Mouse (Mus musculus) hindbrain, embryonic 14.5 days (tissue): ENCODE results near the gene Lyg1. TPM values are rescaled to one million over a fixed set of nuclear protein-coding genes. Genes with fewer than 3 reads are reported as not detected.
A peak's percentile ranks its signal among the peaks of the same experiment; 100 is the strongest.

Experiments used
- ATAC-seq: fragments of 200-750 bp; cut with Nextera tagmentation; 2 replicates; pipeline ENCODE4 v1.8.0; 2017; ENCODE audit warnings: moderate number of reproducible peaks, mild to moderate bottlenecking, moderate TSS enrichment, moderate library complexity; ENCODE audit not compliant: low FRiP score
- DNase-seq: peaks from one replicate; pipeline ENCODE4 v3.0.0-alpha.2; 2015; ENCODE audit warnings: low spot score
- H3K27ac ChIP-seq: fragments of 300-500 bp; sonication (generic); 2 replicates; pipeline ENCODE4 v1.5.1; 2014; ENCODE audit warnings: mild to moderate bottlenecking, moderate library complexity
- H3K27me3 ChIP-seq: fragments of 300-500 bp; sonication (generic); 2 replicates; pipeline ENCODE4 v1.6.1; 2014; ENCODE audit warnings: mild to moderate bottlenecking, low read length, mixed read lengths; ENCODE audit not compliant: control insufficient read depth, insufficient read depth
- H3K36me3 ChIP-seq: fragments of 300-500 bp; sonication (generic); replicated peaks from 2 replicates; pipeline ENCODE4 v1.6.1; 2014; ENCODE audit not compliant: control insufficient read depth, insufficient read depth
- H3K4me1 ChIP-seq: fragments of 300-500 bp; sonication (generic); replicated peaks from 2 replicates; pipeline ENCODE4 v1.6.1; 2014; ENCODE audit warnings: antibody characterized with exemption, low read length, mixed read lengths; ENCODE audit not compliant: control insufficient read depth, insufficient read depth
- H3K4me2 ChIP-seq: fragments of 300-500 bp; sonication (generic); replicated peaks from 2 replicates; pipeline ENCODE4 v1.6.1; 2014; ENCODE audit warnings: mild to moderate bottlenecking, moderate library complexity
- H3K4me3 ChIP-seq: fragments of 300-500 bp; sonication (generic); replicated peaks from 2 replicates; pipeline ENCODE4 v1.5.1; 2014; ENCODE audit warnings: mild to moderate bottlenecking, low read length
- H3K9ac ChIP-seq: fragments of 300-500 bp; sonication (generic); 2 replicates; pipeline ENCODE4 v1.6.1; 2014
- H3K9me3 ChIP-seq: fragments of 300-500 bp; sonication (generic); 2 replicates; pipeline ENCODE4 v1.6.1; 2016; ENCODE audit warnings: low read length; ENCODE audit not compliant: control insufficient read depth
- WGBS: fragments of 180-500 bp; shearing (Covaris S2); extraction: QIAGEN DNeasy Blood & Tissue Kit; methylation state at CpG from one replicate; pipeline ENCODE4 v1.1.7; 2014; 5-methylcytosine and 5-hydroxymethylcytosine counted together
- polyA plus RNA-seq: library from polyadenylated mRNA; unstranded; fragments of >200 nt; fragmentation: Nextera tagmentation; extraction: Ambion mirVana; gene quantifications from 2 replicates; pipeline ENCODE4 v1.2.1, GENCODE M21; 2014

Gene Lyg1
- polyA plus RNA-seq, 1 experiment from 2014 or later: not detected

DNA sequence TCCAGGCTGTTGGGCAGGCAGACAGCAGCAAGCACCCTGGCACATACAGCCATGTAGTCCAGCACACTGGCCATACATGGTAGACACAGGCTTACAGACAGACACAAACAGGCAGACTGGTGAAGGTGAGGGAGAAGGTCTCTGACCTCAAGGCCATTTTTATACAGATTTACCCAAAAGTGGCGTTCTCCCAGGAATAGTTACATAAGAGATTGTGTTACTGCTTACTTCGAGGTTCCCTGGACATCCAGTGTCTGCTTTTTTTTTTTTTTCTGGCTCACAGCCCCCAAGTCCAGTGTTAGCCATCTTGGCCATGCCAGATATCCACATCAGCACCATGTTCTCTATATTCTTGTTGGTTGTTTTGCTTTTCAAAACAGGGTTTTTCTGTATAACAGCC lies 957 bp upstream of the Lyg1 start:
- no peaks in the 10 kb centered on the region for H3K36me3 ChIP-seq
- H3K27me3 ChIP-seq: no peaks in the 10 kb centered on the region
- 91% methylated on average over 2 of the region's 2 CpGs for WGBS
- no peak overlapping the region for H3K4me2 ChIP-seq
- H3K4me1 ChIP-seq: no peaks in the 10 kb centered on the region
- no peaks in the 10 kb centered on the region for H3K9me3 ChIP-seq
- no peak overlapping the region for H3K4me3 ChIP-seq
- H3K27ac ChIP-seq: no peak overlapping the region
- DNase-seq (no peak), ATAC-seq (no peak)
- no peak overlapping the region for H3K9ac ChIP-seq

DNA sequence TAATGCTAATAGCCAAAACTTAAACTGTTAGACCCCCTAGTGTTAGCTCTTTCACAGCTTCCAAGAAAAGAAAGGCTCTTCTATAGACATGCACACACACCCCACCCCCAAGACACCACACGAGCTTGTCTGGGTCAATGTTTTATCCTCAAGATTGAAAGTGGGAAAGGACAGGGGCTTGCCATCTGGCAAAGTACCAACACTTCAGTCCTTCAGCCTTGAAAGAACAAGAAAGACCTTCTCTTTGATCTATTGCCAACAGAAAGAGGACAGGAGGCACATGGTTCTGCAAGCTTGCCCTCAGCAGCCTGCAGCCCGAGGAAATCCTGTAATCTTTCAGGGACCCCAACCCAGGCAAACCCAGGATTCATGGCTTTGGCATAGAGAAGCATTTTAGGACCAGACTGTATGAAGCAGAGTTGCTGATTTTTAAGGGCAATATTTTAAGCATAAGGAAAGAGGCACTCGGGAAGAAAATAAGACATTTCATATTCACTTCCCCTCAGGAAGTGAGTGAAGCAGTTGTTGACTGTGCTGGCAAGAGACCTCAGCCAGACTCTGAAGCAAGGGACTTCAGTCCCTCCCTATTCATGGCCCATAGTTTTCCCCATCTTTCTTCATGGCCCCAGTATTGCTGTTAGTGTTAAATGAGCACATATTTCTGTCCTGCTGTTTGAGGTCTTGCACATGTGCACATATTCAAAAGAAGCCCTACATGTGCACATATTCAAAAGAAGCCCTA lies 698 bp downstream of the Lyg1 start:
- peak; percentile 68 for DNase-seq
- H3K27ac ChIP-seq: no peak overlapping the region
- no peak for ATAC-seq

DNA sequence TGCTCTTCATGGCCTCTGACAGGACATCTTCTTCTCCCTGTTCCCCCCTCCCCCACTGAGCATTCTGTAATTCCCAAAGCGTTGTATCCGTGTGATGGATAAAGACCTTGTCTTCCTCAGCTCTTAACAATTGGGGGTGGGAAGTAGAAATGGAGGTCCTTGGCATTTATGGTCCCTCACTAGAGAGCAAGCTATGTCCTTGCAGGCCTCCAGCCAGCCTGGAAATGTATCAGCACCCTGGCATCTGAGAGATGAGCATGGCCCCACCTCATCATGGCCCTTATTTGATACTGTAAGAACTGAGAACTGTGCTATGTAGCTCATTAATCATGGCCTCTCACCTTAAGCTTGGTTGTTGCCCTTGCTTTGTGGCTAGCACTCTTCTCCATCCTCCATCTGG lies 2.3 kb downstream of the Lyg1 start:
- no peak overlapping the region for H3K4me3 ChIP-seq
- H3K9ac ChIP-seq: no peak overlapping the region
- ATAC-seq (no peak), DNase-seq (no peak)
- no peak overlapping the region for H3K4me2 ChIP-seq
- H3K4me1 ChIP-seq: no peaks in the 10 kb centered on the region
- no peak overlapping the region for H3K27ac ChIP-seq
- no peaks in the 10 kb centered on the region for H3K36me3 ChIP-seq
- 87% methylated on average over 2 of the region's 2 CpGs for WGBS
- H3K9me3 ChIP-seq: no peaks in the 10 kb centered on the region
- no peaks in the 10 kb centered on the region for H3K27me3 ChIP-seq

More for the DNA sequence above, 698 bp downstream of the Lyg1 start:
- 34% methylated on average over 3 of the region's 3 CpGs for WGBS
- Histone ChIP-seq H3K27me3 (no peaks in the 10 kb centered on the region), H3K4me1 (no peaks in the 10 kb centered on the region), H3K9ac (no peak overlapping the region), H3K36me3 (no peaks in the 10 kb centered on the region), H3K4me2 (no peak overlapping the region), H3K4me3 (no peak overlapping the region), H3K9me3 (no peaks in the 10 kb centered on the region)

DNA sequence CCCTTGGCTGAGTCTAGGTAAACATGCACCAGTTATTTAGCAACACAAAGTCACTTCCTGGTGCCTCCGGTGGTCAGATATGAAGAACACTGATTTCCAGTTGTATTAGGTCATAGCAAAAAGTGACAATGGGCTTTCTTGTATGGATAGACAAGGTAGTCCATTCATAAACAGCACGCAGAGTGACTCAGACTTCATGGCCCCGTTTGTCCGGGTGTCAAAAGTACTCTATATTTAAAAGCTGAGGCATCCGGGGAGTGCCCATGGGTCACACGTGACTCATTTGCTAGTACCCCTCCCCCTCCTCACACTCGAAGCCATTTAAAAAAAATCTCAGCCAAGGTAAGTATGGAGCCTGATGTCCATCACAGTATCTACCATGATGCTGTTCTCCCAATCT lies 2.8 kb downstream of the Lyg1 start:
- 88% methylated on average over 7 of the region's 7 CpGs for WGBS
- no peaks in the 10 kb centered on the region for H3K9me3 ChIP-seq
- no peak for DNase-seq

DNA sequence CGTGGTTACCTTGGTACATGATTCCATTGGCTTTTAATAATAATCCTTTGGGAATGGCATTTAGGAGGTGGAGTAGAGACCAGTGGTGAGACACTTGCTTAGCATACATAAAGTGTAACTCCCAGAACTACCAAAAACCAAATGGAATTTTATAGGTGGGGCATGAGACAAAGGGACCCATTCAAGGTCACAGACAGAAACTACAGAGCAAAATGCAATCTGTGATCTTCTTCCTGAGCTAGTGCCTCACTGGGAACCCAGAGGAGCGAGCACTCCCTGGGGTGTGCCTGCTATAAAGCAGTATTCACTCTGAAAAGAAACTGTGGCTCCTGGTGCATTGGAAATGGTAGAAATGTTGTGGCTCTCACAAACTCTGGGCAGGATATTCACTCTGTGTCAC lies 8.7 kb downstream of the Lyg1 start:
- DNase-seq (no peak), ATAC-seq (no peak)
- no peak overlapping the region for H3K9ac ChIP-seq
- WGBS: 88% methylated on average over 2 of the region's 2 CpGs
- no peaks in the 10 kb centered on the region for H3K27me3 ChIP-seq
- H3K4me1 ChIP-seq: no peaks in the 10 kb centered on the region
- no peak overlapping the region for H3K4me2 ChIP-seq
- no peak overlapping the region for H3K27ac ChIP-seq
- no peaks in the 10 kb centered on the region for H3K9me3 ChIP-seq
- H3K4me3 ChIP-seq: no peak overlapping the region
- no peaks in the 10 kb centered on the region for H3K36me3 ChIP-seq

More for the DNA sequence above, 2.8 kb downstream of the Lyg1 start:
- Histone ChIP-seq H3K27ac (no peak overlapping the region), H3K4me2 (no peak overlapping the region), H3K4me1 (no peaks in the 10 kb centered on the region), H3K9ac (no peak overlapping the region), H3K36me3 (no peaks in the 10 kb centered on the region), H3K4me3 (no peak overlapping the region), H3K27me3 (no peaks in the 10 kb centered on the region)
- no peak for ATAC-seq

DNA sequence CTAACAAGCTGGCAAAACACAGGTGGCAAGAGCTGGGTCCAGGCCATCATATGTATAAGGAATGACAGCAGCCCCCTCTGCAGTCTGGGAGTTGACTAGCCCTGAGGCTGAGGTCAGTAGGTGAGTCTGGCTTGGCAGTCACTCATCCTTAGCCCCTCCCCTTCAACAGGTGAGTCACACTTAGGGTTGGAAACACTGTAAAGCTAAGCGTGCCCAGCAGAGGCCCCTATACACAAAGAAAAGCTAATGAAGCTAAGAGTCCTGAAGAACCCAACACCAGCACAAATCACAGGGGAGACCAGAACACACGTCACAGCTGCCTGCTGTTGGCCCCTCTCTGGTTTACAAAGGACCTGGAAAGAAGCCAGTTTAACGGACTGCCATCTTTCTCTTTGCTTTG lies 25.8 kb downstream of the Lyg1 start:
- H3K9ac ChIP-seq: no peak overlapping the region
- WGBS: 31% methylated on average over 3 of the region's 3 CpGs
- H3K4me1 ChIP-seq: no peaks in the 10 kb centered on the region
- no peak overlapping the region for H3K4me2 ChIP-seq
- no peak overlapping the region for H3K27ac ChIP-seq
- H3K9me3 ChIP-seq: no peaks in the 10 kb centered on the region
- DNase-seq: no peak
- no peak overlapping the region for H3K4me3 ChIP-seq
- ATAC-seq: no peak
- no peaks in the 10 kb centered on the region for H3K36me3 ChIP-seq
- no peaks in the 10 kb centered on the region for H3K27me3 ChIP-seq

DNA sequence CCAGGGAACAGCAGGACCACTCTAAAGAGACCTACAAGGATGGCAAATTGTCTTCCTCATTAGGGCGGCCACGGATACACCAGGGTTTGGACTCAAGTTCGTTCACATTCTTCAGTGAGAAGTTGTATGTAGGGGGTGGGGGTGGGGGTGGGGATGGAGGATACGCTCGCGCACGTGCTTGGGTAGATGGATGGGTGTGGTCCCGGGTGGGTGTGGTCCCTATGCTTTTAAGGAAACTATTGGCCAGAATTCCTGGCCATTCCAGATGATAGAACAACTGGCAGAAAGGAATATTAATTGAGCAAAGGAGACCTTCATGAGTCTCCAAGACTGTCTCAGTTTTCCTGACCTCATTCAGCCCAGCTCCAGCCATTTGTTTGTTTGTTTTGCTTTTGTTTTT lies 31.6 kb downstream of the Lyg1 start:
- no peaks in the 10 kb centered on the region for H3K4me1 ChIP-seq
- 83% methylated on average over 8 of the region's 8 CpGs for WGBS
- no peak overlapping the region for H3K27ac ChIP-seq
- no peak overlapping the region for H3K9ac ChIP-seq
- no peaks in the 10 kb centered on the region for H3K9me3 ChIP-seq
- no peaks in the 10 kb centered on the region for H3K36me3 ChIP-seq
- H3K27me3 ChIP-seq: no peaks in the 10 kb centered on the region
- H3K4me3 ChIP-seq: no peak overlapping the region
- no peak overlapping the region for H3K4me2 ChIP-seq
- DNase-seq (no peak), ATAC-seq (no peak)

DNA sequence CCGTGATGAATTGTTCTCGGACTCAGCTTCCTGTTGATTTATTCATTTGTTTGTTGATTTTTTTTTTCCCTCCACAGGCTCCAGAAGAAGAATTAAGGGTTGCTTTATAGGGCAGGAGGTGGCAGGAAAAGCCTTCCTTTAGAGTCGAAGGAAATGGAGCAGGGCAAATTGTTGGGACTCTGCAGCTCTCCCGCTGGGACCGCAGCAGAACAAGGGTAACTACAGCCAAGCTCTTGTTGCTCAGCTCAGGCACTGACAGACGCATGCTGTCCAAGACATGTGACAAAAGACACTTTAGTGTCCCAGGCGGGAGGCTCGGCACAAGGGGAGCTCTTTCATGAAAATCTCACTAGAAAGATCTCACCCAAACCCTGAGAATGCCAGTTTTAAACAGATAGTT lies 35.0 kb downstream of the Lyg1 start:
- Histone ChIP-seq H3K9me3 (no peaks in the 10 kb centered on the region), H3K4me1 (no peaks in the 10 kb centered on the region), H3K4me3 (no peak overlapping the region), H3K36me3 (no peaks in the 10 kb centered on the region), H3K4me2 (no peak overlapping the region), H3K9ac (no peak overlapping the region), H3K27me3 (no peaks in the 10 kb centered on the region), H3K27ac (no peak overlapping the region)
- DNase-seq (no peak), ATAC-seq (no peak)
- WGBS: 55% methylated on average over 8 of the region's 8 CpGs

DNA sequence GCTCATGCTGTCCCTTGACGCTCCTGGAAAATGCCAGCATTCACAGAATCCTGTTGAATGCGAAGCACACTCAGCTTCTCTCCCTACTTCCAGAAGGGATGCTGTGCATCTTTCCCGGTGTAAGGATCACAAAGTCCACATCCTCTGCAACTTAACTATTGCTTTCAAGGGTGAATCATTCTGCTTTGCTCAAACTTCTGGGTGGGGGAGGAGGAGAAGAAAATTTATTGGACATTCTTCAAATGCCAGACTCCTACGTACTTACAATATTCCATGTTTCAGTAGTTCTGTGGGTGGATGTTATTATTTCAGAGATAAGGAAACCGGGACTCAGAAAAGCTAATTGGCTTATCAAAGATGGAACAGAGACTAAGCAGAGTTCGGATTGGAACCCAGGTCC lies 39.5 kb downstream of the Lyg1 start:
- Histone ChIP-seq H3K4me2 (no peak overlapping the region), H3K36me3 (no peaks in the 10 kb centered on the region), H3K4me3 (no peak overlapping the region), H3K4me1 (no peaks in the 10 kb centered on the region), H3K9me3 (no peaks in the 10 kb centered on the region), H3K27me3 (no peaks in the 10 kb centered on the region), H3K27ac (no peak overlapping the region), H3K9ac (no peak overlapping the region)
- 89% methylated on average over 6 of the region's 6 CpGs for WGBS
- no peak for DNase-seq
- no peak for ATAC-seq

DNA sequence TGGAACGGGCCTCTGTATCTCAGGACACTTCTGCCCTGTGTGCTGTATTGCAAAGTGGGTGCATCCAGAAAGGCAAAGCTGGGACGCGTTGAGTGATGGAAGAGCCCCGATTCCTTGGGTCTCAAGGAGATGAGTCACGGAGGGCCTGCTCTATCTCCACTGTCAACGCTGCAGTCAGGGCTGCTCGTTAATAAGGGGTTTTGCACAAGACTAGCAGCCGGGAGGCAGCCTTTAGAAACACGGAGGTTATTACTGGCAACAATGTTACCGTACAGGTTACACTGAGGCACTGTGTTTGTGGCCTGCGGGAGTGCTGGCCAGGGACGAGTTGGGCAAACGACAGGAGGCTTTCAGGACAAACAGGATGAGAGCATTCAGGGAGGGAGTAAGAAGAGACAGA lies 39.9 kb downstream of the Lyg1 start:
- no peaks in the 10 kb centered on the region for H3K27me3 ChIP-seq
- H3K36me3 ChIP-seq: no peaks in the 10 kb centered on the region
- no peak for ATAC-seq
- 81% methylated on average over 13 of the region's 13 CpGs for WGBS
- H3K4me3 ChIP-seq: no peak overlapping the region
- H3K9ac ChIP-seq: no peak overlapping the region
- H3K4me2 ChIP-seq: no peak overlapping the region
- no peaks in the 10 kb centered on the region for H3K4me1 ChIP-seq
- no peak for DNase-seq
- H3K9me3 ChIP-seq: no peaks in the 10 kb centered on the region
- H3K27ac ChIP-seq: no peak overlapping the region
